Mouse (Mus musculus): ENCODE results near the gene Csk. TPM values are rescaled to one million over a fixed set of nuclear protein-coding genes. Genes with fewer than 3 reads are reported as not detected.

The Csk gene
- total and polyA plus RNA-seq, 2 experiments from 2014 or later: 10.8 to 54.2 TPM

DNA sequence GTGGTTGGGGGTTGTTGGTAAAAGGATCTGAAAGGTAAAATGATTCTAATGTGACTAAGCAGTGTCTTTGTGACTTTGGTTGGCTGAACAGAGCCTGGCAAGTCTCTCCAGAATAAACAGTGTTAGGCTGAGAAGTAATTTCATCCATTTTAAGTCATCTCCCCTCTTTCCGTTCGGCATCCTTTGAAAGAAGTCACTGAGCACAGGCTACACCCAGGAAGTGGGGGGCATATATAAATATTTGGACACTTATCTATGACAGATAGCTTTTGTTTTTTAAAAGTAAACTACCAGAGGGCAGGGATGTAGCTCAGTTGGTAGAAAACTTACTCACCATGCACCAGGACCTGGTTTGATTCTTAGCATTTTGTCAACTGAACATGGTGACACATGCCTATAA, 35.2 kb upstream of the Csk start:
- no peak overlapping the region for H3K4me2 ChIP-seq (ENCODE audit: low read depth, low read length)
- WGBS: 60% methylated on average over 2 of the region's 2 CpGs
- TF ChIP-seq CTCF (IDR thresholded peaks at IDR 0.05; ENCODE audit: low read depth) (no peak), EP300 (IDR thresholded peaks at IDR 0.05; ENCODE audit: low read depth) (no peak)
- H3K9ac ChIP-seq (replicated peaks; ENCODE audit: low read depth, low read length): no peak overlapping the region
- H3K36me3 ChIP-seq (replicated peaks; ENCODE audit: control insufficient read depth, insufficient read depth, low read length): no peaks in the 10 kb centered on the region
- no peak overlapping the region for H3K27ac ChIP-seq (ENCODE audit: low read depth)
- no peak overlapping the region for H3K4me3 ChIP-seq (ENCODE audit: low read depth, low read length)
- no peaks in the 10 kb centered on the region for H3K27me3 ChIP-seq (ENCODE audit: control insufficient read depth, insufficient read depth, low read length)
- ATAC-seq (ENCODE audit: insufficient read depth, low read depth): no peak
- DNase-seq (ENCODE audit: low spot score): no peak
- H3K9me3 ChIP-seq (replicated peaks; ENCODE audit: control insufficient read depth, low read length): no peaks in the 10 kb centered on the region
- no peaks in the 10 kb centered on the region for H3K4me1 ChIP-seq (ENCODE audit: control insufficient read depth, insufficient read depth)

DNA sequence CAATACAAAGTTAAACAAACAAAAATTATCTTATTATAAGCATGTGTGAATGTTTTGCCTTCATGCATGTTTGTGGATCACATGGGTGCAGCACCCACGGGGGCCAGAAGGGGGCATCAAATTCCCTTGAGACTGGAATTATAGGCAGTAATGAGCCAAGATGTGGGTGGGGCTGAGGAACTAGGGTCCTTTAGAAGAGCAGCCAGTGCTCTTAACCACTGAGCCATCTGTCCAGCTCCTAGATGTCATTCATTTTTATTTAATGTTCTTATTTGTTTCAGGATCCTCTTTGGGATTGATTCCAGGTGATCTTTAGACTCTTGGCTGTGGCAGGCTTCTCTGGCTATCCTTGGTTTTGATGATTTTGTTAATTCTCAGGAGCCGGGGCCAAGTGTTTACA, 34.7 kb upstream of the Csk start:
- H3K36me3 ChIP-seq (replicated peaks; ENCODE audit: control insufficient read depth, insufficient read depth, low read length): no peaks in the 10 kb centered on the region
- no peak overlapping the region for H3K4me2 ChIP-seq (ENCODE audit: low read depth, low read length)
- no peak for DNase-seq (ENCODE audit: low spot score)
- H3K9me3 ChIP-seq (replicated peaks; ENCODE audit: control insufficient read depth, low read length): no peaks in the 10 kb centered on the region
- 52% methylated on average over 2 of the region's 2 CpGs for WGBS
- H3K9ac ChIP-seq (replicated peaks; ENCODE audit: low read depth, low read length): no peak overlapping the region
- no peaks in the 10 kb centered on the region for H3K4me1 ChIP-seq (ENCODE audit: control insufficient read depth, insufficient read depth)
- ATAC-seq (ENCODE audit: insufficient read depth, low read depth): no peak
- H3K27ac ChIP-seq (ENCODE audit: low read depth): no peak overlapping the region
- TF ChIP-seq EP300 (IDR thresholded peaks at IDR 0.05; ENCODE audit: low read depth): no peak
- TF ChIP-seq CTCF (IDR thresholded peaks at IDR 0.05; ENCODE audit: low read depth): 0 out of 2 replicates have a peak, but pooled peaks have one; percentile 3
- H3K4me3 ChIP-seq (ENCODE audit: low read depth, low read length): no peak overlapping the region
- no peaks in the 10 kb centered on the region for H3K27me3 ChIP-seq (ENCODE audit: control insufficient read depth, insufficient read depth, low read length)

DNA sequence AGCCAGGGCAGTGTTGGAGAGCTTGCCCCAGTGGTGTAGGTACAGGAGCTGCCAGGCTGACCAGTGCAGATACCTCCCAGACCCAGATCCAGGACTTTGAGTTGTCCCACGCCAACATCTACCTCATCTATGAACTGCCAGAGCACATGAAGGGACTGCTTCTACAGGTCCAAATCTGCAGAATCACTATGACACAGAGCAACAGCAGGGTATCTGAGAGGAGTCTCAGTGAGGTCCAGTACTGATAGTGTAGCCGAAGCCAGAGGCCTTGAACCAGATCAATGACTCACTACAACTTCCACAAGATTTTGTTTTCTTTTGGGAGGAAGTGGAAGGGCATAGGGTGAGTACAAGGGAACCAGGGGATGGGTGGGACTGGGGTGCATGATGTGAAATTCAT, 34.3 kb upstream of the Csk start, which contains the start of gene Cyp1a1:
Cyp1a1 (plus strand) TSS at position 178 of the 400 bp plus-strand sequence.
- Histone ChIP-seq H3K9me3 (replicated peaks; ENCODE audit: control insufficient read depth, low read length) (no peaks in the 10 kb centered on the region), H3K36me3 (replicated peaks; ENCODE audit: control insufficient read depth, insufficient read depth, low read length) (no peaks in the 10 kb centered on the region), H3K9ac (replicated peaks; ENCODE audit: low read depth, low read length) (no peak within 1 kb of the TSS), H3K27ac (ENCODE audit: low read depth) (no peak within 1 kb of the TSS), H3K4me3 (ENCODE audit: low read depth, low read length) (no peak within 1 kb of the TSS), H3K4me1 (ENCODE audit: control insufficient read depth, insufficient read depth) (no peaks in the 10 kb centered on the region), H3K4me2 (ENCODE audit: low read depth, low read length) (no peak within 1 kb of the TSS), H3K27me3 (ENCODE audit: control insufficient read depth, insufficient read depth, low read length) (no peaks in the 10 kb centered on the region)
- ATAC-seq (ENCODE audit: insufficient read depth, low read depth) (no peak), DNase-seq (ENCODE audit: low spot score) (no peak)
- TF ChIP-seq CTCF (IDR thresholded peaks at IDR 0.05; ENCODE audit: low read depth) (no peak), EP300 (IDR thresholded peaks at IDR 0.05; ENCODE audit: low read depth) (no peak)
- WGBS: 65% methylated on average over 2 of the region's 2 CpGs

DNA sequence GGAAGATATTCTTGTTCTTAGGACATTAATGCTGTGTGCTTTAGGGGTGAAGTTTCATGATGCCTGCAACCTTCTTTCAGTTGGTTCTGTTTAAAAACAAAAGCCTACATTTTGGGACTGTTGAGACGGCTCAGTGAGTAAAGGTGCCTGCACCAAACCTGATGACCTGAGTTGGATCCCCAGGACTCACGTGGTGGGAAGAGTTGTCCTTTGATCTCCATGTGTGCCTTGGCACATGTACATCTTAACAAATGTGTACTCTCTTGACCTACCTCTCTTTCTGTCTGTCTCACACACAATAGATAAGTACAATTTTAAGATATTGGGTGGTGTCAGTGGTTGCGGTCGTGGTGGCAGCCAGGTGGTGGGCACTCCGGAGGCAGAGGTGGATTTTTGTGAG, 32.6 kb upstream of the Csk start:
- H3K9ac ChIP-seq (replicated peaks; ENCODE audit: low read depth, low read length): no peak overlapping the region
- H3K27ac ChIP-seq (ENCODE audit: low read depth): no peak overlapping the region
- no peaks in the 10 kb centered on the region for H3K36me3 ChIP-seq (replicated peaks; ENCODE audit: control insufficient read depth, insufficient read depth, low read length)
- H3K4me2 ChIP-seq (ENCODE audit: low read depth, low read length): no peak overlapping the region
- DNase-seq (ENCODE audit: low spot score) (no peak), ATAC-seq (ENCODE audit: insufficient read depth, low read depth) (no peak)
- no peaks in the 10 kb centered on the region for H3K9me3 ChIP-seq (replicated peaks; ENCODE audit: control insufficient read depth, low read length)
- H3K4me3 ChIP-seq (ENCODE audit: low read depth, low read length): no peak overlapping the region
- TF ChIP-seq EP300 (IDR thresholded peaks at IDR 0.05; ENCODE audit: low read depth) (no peak), CTCF (IDR thresholded peaks at IDR 0.05; ENCODE audit: low read depth) (no peak)
- 82% methylated on average over 5 of the region's 5 CpGs for WGBS
- H3K4me1 ChIP-seq (ENCODE audit: control insufficient read depth, insufficient read depth): no peaks in the 10 kb centered on the region
- no peaks in the 10 kb centered on the region for H3K27me3 ChIP-seq (ENCODE audit: control insufficient read depth, insufficient read depth, low read length)

DNA sequence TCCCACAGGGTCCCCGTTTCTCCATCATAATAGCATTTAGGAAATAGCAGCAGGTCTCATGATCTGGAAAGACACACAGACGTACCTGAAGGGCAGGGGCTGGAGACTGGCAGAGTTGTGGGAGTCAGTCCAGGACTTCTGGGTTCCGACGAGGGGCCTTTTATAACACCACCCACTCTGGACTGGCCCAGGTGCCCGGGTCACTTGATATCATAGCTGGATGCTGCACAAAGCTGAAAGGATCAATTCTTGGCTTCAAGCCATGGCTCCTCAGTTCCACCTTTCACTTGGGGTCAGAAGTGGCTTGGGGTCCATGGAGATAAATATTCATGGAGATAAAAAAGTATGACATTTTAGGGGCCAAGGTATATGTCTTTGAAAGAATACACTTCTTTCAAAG, 30.1 kb upstream of the Csk start, which contains the start of gene Cyp1a2:
Cyp1a2 (minus strand) TSS at position 184 of the 400 bp plus-strand sequence.
- Histone ChIP-seq H3K9ac (replicated peaks; ENCODE audit: low read depth, low read length) (no peak within 1 kb of the TSS), H3K4me1 (ENCODE audit: control insufficient read depth, insufficient read depth) (no peaks in the 10 kb centered on the region), H3K27me3 (ENCODE audit: control insufficient read depth, insufficient read depth, low read length) (no peaks in the 10 kb centered on the region), H3K9me3 (replicated peaks; ENCODE audit: control insufficient read depth, low read length) (no peaks in the 10 kb centered on the region), H3K4me3 (ENCODE audit: low read depth, low read length) (no peak within 1 kb of the TSS), H3K36me3 (replicated peaks; ENCODE audit: control insufficient read depth, insufficient read depth, low read length) (no peaks in the 10 kb centered on the region), H3K4me2 (ENCODE audit: low read depth, low read length) (no peak within 1 kb of the TSS), H3K27ac (ENCODE audit: low read depth) (no peak within 1 kb of the TSS)
- ATAC-seq (ENCODE audit: insufficient read depth, low read depth) (no peak), DNase-seq (ENCODE audit: low spot score) (no peak)
- no peak for TF ChIP-seq CTCF (IDR thresholded peaks at IDR 0.05; ENCODE audit: low read depth)
- TF ChIP-seq EP300 (IDR thresholded peaks at IDR 0.05; ENCODE audit: low read depth): no peak
- 66% methylated on average over 5 of the region's 5 CpGs for WGBS

DNA sequence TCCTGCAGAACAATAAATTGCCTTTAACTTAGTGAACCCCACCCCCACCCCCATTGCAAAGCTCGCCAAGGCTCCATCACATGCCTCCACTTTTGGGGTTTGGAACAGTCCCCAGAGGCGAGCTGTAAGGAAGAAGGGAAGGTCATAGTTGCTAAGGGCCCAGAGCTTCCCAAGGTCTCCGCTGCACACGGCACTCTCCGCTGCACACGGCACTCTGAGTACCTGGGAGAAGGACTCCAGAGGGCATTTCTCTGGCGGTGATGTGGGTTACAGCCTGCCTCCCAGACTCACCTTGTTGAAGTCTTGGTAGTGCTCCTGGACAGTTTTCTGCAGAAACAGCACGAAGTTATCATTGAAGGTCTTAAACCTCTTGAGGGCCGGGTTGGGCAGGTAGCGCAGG, 28.0 kb upstream of the Csk start:
- H3K4me2 ChIP-seq (ENCODE audit: low read depth, low read length): no peak overlapping the region
- no peaks in the 10 kb centered on the region for H3K9me3 ChIP-seq (replicated peaks; ENCODE audit: control insufficient read depth, low read length)
- no peak for TF ChIP-seq CTCF (IDR thresholded peaks at IDR 0.05; ENCODE audit: low read depth)
- TF ChIP-seq EP300 (IDR thresholded peaks at IDR 0.05; ENCODE audit: low read depth): no peak
- H3K4me1 ChIP-seq (ENCODE audit: control insufficient read depth, insufficient read depth): no peaks in the 10 kb centered on the region
- H3K27ac ChIP-seq (ENCODE audit: low read depth): no peak overlapping the region
- no peak overlapping the region for H3K4me3 ChIP-seq (ENCODE audit: low read depth, low read length)
- ATAC-seq (ENCODE audit: insufficient read depth, low read depth) (no peak), DNase-seq (ENCODE audit: low spot score) (no peak)
- no peak overlapping the region for H3K9ac ChIP-seq (replicated peaks; ENCODE audit: low read depth, low read length)
- H3K36me3 ChIP-seq (replicated peaks; ENCODE audit: control insufficient read depth, insufficient read depth, low read length): no peaks in the 10 kb centered on the region
- no peaks in the 10 kb centered on the region for H3K27me3 ChIP-seq (ENCODE audit: control insufficient read depth, insufficient read depth, low read length)
- WGBS: 73% methylated on average over 10 of the region's 10 CpGs
